Mouse (Mus musculus): Measurements from ENCODE around the gene Uap1.

Gene Uap1

DNA sequence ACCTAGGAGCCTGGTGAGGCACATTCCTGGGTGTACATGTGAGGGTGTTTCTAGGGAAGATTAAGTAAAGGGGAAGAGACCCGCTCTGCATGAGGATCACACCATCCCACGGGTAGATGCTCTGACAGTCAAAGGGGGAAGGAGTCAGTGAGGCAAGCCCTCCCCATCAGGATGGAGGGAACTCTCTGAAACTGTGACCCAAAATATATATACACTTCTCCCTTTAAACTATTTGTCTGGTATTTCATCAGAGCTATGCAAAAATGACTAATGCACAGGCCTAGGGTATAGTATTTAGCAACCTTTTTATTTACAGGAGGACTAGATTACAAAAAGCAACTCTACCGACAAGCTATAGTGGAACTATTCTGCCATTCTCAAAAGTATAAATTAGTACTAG is 9.8 kb downstream of the Uap1 start:
- DNase-seq (ENCODE audit: low spot score) = no peak

DNA sequence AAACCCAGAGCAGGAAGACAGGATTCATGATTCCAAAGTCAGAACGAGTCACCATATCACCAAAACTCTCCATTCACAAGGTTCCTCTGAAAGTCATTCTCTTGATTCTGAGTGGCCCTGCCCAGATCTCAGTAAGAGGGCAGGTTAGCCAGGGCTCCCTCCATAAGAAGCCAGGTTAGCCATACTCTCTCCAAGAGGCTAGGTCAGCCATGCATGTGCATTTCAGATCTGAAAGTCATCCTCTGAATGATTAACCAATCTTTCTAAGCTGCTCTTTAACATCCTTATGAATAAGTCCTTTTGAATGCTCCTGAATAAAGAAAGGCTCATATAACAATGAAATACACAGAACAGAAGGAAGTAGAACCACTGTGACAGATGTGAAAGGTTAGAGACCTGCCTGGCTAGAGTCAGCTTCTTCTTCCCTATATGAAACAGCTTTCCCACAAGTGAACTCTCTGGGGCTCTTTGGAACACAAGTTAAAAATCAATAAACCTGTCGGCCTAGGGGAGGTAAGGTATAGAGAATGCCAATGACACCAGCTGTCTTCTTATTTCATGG is 10.6 kb downstream of the Uap1 start:
- no peak for DNase-seq (ENCODE audit: low spot score)

DNA sequence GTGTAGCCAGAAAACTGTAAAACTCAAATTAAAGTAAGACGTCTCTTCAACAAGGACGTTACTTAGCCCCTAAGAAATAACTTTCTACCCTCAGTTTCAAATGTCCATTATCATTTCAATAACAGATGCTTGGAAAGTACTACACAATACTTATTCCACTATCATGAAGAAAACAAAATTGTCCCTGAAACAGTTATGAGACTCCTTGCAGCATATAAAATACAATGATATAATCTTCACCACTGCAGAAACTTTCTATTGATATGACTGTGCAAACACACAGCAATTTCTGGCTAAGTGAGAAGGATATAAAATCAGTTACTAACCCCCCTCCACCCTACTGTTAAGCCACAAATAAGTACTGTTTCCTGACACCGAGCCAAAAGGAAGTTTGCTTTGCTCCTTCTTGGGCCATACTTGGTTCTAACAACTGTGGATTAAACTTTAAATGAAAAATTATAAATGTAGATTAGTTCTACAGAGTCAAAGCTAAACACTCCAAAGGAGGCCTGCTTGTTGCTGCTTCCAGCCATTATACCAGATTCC is 11.3 kb downstream of the Uap1 start:
- DNase-seq (ENCODE audit: low spot score) = no peak

DNA sequence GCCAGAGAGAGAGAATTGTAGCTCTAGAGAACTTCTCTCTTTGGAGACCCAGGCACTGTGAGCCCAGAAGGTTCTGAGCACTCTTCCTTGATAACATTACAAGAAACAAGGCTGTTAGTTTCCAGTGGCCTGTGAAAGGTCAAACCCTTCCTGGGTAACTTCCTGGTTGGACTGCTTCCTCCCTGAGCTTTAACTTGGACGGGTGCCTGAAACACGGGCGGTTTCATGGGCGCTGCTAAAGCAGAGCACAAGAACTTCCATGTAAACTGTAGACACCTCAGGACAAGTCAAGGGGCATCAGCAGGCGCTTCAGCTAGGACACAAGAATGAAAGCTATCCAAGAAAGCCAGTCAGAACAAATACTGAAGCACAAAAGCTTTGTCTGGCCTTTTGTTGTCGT is 12.9 kb downstream of the Uap1 start:
- no peak for DNase-seq (ENCODE audit: low spot score)

DNA sequence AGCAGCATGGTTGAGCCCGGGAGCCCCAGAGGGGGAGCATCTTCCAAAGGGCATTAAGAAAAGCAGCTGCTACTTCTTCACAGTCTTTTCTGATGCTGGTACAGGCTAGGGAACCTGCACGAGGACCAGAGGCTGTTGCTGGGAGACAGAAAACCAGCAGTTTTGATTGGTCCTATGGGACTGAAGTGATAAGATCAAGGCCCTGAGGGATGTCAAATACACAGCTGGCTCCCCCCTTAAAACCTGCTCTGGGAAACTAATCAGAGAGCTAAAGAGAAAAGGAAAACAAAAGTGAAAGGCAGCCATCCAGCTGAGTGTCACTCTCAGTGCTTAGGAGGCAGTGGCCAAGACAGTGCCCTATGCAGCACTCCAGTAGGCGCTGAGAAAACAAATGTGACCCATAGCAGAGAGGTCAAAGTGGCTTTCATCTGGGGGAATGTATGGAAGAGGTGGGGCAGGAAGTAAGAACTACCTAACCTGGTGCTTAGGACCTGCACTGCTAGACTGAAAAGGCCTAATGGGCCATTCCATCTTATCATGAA is 14.3 kb downstream of the Uap1 start:
- no peak for DNase-seq (ENCODE audit: low spot score)

DNA sequence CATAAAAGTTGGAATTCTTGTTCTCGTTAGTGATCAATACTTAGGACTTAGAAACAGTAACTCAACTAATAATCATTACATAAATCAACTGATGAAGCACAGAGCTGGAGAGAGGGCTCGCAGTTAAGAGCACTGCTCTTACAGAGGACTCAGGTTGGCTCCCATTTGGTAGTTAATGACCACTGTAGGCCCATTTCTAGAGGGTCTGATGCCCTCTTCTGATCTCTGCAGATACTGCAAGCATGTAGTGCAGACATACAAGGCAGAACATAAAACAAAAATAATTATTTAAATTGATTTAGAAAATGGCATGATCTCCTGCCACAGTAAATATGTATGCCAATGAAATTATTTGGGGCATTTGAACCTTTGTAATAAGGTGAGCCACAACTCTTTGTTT is 15.1 kb downstream of the Uap1 start:
- peak; percentile 7 for DNase-seq (ENCODE audit: low spot score)

DNA sequence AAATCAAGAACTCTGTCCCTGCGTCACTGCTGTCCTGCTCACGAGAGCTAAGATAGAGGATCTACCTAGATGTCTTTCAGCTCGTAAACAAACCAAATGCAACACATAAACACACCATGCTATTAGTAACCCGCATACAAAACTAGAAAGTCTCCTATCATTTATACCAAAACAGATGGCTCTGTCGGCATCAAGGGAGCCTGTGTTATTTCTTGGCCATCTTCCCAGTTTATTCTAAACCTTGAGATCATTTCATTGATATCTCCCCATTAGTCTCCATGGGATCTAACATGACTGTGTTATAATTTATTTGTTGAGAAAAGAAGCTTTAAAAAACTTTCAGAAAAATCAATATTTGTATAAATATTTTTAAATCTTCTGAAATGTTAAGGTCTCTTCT is 19.0 kb downstream of the Uap1 start:
- DNase-seq (ENCODE audit: low spot score) = no peak

DNA sequence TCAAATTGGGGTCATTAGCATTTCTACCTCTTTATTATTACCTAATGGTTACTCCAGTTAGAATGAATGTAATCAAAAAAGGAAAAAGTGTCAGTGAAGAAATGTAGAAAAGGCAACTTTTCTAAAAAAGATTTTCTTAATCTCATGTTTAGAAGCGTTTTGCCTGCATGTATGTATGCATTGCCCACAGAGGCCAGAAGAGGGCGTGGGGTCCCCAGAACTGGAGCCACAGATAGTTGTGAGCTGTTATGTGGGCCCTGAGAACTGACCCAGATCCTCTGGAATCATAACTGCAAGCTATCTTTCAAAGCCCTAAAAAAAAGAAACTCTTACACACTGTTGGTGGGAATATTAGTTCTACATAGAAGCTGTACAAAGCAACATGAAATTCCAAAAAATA is 19.5 kb downstream of the Uap1 start:
- DNase-seq (ENCODE audit: low spot score) = no peak

DNA sequence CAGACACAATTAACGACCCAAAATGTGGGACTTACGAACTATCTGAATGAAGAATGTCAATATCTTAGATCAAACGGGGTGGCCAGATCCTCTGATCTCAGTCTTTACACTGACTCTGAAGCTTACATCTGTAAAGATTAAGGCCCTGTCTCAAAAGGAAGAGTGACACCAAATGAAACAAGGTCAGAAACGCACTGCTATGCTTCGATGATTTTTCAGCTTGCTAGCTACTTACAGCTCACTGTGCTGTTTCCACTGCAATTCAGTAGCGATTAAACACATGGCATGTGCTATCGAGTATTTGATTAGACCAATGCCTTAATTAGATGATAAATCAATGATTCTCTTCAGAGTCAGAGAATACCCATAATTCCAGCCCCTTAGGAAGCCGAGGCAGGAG is 20.8 kb downstream of the Uap1 start:
- no peak for DNase-seq (ENCODE audit: low spot score)

DNA sequence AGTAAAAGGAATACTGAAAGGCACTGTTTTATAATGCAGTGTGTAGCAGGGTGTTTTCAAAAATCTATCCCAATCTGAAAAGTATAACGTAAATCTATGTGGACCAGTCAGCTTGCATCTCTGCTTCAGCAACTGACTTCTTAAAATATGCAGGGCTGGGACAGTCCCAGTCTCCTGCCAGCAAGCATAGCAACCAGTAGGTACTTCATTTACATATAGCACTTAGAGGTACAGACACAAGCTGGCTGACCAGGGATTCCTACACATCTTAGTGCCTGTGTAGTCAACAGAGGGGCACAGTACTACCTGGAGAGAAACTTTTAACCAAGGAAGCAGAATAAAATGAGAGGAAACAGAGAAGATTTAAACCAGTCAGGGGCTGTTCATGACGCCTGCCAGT is 22.2 kb downstream of the Uap1 start:
- DNase-seq (ENCODE audit: low spot score) = no peak

DNA sequence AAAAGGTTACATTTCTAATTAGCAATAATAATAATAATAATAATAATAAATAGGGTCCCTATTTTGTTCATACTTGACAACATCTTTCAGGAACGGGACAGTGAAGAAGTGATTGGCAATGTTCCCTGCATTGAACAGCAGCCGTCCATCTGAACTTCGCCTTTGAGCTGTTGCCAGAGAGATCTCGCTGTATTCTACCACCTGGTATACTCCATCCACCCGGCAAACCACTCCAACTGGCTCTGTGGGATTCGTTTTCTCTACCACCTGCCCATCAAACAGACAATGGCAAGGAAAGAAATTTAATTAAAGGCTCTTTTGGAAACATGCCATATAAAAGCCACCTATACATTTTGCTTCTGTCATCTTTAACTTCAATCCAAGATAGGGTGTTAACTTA is 23.9 kb downstream of the Uap1 start:
- DNase-seq (ENCODE audit: low spot score) = no peak

DNA sequence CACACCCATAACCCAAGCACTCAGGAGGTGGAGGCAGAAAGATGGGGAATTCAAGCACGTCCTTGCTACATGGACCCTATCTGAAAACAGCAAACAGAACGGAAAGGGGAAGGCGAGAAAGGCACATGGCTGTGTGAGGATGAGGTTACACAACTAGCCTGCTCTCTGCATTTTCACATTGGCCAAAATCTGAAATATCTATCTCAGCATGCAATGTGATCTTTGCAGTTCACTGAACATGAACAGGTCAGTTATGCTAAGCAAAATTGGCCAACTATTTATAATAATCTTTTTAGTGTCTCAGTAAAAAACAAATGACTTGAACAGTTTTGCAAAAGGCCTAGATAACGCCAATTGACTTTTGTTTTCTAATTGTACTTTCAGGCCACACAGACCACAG is 25.0 kb downstream of the Uap1 start:
- no peak for DNase-seq (ENCODE audit: low spot score)

DNA sequence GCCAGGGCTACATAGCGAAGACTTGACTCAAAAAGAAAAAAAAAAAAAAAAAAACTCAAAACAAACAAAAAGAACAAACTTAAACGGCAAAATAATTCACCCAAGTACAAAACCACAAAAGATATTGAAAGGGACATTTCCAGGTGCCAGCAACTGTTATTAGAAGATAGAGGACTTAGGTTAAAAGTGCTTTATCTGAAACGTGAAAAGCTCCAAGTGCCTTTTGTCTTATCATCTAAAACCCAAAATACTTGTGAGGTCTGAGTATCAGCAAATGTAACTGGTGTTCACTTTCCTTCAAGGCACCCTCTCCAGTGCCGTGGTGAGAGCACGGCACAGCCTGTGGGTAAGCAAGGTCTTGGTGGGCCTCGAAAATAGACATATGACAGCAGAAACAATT is 26.2 kb downstream of the Uap1 start:
- DNase-seq (ENCODE audit: low spot score) = peak; percentile 15

DNA sequence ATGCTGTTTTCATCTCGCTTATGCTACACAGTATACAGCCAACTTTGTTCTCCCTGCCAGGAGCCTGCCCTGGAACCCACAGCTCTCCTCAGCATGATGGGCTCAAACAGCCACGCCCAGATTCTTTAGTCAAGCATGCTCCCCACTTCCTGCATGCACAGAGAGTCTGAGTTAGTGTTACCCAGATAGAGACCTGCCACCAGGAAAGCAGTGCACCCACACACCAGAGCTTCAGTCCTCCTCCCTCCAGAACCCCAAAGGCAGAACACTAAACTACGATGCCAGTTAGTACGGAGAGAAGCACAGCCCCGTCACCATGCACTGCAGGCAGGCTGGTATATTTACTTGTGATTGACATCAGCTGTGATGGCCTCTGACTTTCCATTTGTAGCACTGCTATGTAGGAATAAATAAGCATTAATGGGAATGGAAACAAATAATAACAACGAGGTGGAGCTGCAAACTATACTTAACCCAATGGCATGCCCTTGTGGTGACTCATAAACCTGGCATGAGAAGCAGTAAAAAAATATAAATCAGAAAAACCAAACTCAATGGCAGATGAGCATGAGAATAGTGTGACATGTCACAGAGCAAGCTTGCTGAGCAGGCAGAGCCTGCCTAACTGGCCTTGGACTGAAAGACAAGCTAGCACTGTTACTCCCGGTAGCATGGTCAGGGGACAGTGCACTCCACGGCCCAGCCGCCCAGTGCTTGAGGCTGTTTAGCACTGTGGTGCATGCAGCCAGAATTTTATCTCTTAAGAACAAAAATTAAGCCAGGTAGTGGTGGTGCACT is 26.9 kb downstream of the Uap1 start:
- DNase-seq (ENCODE audit: low spot score) = no peak

DNA sequence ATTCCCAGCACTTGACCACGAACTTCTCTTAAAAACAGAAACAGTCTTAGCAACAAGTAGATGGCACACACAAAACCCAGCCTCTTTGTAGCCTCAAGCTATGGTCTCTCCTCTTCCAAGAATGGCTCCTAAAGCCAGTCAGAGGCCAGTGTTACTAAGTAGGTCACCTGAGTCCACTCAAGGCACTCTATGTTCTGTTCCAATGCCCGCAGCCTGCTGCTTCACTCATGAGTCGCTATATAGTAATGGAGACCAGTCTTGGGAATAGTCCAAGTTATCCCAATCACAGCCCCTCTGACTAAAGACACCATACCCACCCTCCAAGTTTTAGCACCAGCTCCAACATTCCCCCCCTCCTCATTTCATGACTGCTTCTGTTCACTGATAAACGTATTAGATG is 29.2 kb downstream of the Uap1 start:
- DNase-seq (ENCODE audit: low spot score) = peak; percentile 16

DNA sequence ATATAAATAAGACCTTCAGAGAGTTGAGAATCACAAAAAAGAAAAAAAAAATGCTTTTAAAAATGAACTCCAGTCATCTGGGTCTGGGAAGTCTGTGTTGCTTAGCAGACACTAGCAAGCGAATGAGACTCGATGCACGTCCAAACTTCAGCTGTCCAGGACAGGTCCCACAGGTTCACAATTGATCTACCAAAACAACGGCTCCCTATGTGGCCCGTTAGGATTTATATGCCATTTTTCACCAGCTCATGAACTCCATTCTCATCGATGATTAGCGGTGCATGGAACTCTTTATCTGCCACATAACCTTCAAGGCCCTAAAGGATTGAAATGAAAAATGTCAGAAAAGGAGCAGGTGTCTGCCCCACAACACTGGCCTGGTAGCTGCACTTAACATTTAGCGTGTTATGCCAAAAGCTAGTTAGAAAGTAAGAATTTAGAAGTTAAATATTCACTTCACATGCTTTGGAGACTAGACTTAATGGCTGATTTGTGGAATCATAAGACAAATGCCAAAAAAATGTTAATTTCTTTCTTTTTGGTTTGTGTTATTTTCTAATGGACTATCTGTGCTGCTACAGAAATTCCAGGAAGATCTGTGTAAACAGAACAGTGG is 32.4 kb downstream of the Uap1 start:
- peak; percentile 15 for DNase-seq (ENCODE audit: low spot score)

DNA sequence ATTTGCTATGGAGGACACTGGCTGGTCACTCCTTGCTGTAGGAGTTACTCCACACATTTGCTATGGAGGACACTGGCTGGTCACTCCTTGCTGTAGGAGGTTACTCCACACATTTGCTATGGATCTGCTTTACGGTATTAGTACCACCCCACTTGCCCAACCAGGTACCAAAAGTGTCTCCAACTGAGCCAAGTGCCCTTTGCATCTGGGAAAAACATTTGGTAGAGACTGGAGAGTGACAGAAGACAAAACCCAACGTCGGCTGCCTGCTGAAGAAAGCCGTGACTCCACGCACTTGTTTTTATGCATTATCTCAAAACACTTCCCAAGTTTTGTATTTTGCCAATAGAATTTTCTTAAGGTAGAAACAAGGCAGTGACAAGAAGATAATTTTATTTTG is 33.1 kb downstream of the Uap1 start:
- DNase-seq (ENCODE audit: low spot score) = peak; percentile 16

DNA sequence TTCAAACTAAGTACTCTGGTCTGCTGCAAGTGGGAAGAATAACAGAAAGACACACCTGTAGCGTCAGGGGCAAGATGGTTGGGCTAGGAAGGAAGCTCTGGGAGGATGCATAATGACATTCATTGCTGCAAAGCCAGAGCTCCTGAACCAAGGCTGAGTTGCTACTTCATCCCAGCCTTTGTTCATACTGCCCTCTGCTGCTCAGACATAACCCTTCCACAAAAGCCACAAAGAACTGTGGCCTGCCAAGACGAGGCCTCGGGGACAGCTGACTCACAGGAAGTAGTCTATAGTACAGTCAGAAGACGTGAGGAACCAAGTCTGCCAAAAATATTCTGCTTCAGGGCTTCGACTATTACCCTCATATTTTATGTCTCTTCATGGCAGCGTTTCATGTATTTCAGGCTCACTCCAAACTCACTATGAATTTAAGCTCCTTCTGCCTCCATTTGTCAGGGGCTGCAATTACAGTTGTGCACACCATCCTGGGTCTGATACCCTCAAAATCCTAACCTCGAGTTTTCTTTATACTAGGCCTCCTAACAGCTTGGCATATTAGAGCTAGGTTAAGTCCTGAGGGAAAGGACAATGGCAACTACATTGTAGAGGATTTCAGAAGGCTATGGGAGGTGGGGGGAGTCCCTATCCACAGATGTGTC is 38.3 kb downstream of the Uap1 start:
- peak; percentile 68 for DNase-seq (ENCODE audit: low spot score)

DNA sequence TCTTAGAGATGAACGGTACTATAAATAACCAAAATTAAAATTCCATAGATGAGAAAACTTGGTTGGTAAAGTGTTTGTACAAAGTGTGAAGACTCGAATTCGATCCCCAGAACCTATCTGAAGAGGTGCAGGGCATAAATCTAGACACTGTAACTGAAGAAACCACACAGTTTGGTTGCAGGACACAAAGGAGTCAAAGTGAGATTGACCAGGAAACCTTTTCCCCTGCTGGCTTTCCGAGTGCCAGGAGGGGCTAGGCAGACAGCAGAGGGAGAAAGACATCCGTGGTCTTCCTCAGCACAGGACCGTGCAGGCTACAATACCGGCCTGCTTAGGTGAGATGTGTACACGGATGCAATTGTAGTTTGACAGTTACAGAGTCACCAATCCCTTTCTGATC is 40.5 kb downstream of the Uap1 start:
- DNase-seq (ENCODE audit: low spot score) = no peak

DNA sequence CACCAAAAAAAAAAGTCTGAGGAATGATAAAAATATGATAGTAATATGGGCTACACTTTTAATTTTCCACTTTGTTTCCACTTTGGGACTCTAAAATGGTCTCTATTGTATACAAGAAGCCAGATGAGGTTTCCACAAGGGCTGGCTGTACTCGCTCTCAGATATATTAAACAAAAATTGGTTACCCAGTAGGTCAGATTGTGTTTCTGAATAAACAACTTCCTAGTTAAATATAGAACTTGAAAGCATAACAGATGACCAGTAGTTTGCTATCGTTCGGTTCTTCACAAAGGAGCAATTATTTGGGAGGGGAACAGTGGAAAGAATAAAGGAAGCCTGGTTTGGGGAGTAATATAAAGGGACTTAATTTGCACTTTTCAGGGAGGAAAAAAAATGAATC is 43.8 kb downstream of the Uap1 start:
- DNase-seq (ENCODE audit: low spot score) = no peak

DNA sequence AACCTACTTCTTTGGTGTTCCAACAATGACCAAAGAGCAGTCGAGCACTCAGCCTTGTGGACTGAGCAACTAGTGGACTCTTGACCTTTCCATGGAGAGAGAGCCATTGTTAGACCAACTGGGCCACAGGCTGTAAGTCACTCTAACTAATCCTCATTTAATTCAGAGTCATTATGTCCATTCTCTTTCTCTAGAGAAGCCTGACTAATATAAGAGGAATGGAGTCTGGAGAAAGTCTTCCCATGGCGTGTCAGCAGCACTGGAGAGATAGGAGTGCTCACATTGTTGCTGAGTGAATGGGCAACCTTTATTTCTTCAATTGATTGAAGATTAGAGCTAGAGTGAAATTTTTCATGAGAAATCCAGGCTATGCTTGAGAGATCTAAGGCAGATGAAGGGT is 50.1 kb downstream of the Uap1 start:
- no peak for DNase-seq (ENCODE audit: low spot score)

DNA sequence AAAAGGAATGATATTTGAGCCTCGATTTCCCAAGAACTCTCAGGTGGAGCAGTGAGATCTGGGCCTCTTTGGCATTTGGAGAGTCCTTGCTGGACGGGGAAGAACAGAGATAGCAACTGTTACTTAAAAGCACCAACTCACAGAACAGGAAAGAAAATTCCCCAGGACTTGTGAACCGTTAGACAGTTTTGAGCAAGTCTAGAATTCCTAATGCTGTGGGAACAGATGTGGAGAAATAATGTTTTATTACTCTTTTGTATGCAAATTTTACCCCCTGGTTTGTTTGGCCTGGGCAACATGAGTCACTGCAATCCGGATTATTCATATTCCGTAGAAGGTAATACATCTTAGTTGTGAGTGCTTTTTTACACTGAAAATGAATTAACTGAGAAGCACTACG is 61.1 kb downstream of the Uap1 start:
- DNase-seq (ENCODE audit: low spot score) = no peak

DNA sequence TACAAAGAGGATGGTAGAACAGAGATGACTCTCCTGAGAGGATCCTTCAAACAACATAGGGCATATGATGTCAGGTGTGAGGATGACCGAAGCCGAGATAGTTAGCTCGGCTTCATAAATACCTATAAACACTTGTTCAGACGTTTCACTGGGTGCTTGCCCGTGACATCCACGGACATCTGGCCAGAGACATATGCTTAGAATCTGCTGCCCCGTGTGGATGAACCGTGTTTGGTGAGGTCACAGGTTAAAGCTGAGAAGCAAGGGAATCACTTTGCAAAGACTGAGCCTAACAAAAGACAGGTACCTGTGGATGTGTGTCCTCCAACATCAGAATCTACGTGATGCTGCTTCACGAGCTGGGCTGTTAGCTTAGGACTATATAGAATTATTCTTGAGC is 62.5 kb downstream of the Uap1 start:
- no peak for DNase-seq (ENCODE audit: low spot score)
